ENCODE assay signal across 8 mouse cellular contexts in genomic region chr7:110237451-110237836, GRCm38 (mm10). TPM values are rescaled to one million over a fixed set of nuclear protein-coding genes. Genes with fewer than 3 reads are reported as not detected.
DNase-seq lines count a peak whose midpoint lies in the region; ATAC-seq and TF ChIP-seq lines count a peak whose summit lies in the region.

No protein-coding gene starts in this region.

- WGBS in forebrain, embryonic 10.5 days, result 50% methylated on average over 3 of the region's 3 CpGs
- WGBS in forebrain, postnatal 0 days, result 6% methylated on average over 3 of the region's 3 CpGs
- 29% methylated on average over 3 of the region's 3 CpGs for WGBS in forebrain, embryonic 12.5 days
- WGBS in limb, embryonic 14.5 days, result 38% methylated on average over 3 of the region's 3 CpGs
- 5% methylated on average over 3 of the region's 3 CpGs for WGBS in thymus, adult 2 months

- H3K36me3 ChIP-seq in forebrain, embryonic 10.5 days (replicated peaks), result 0 out of 2 replicates have a peak, but pooled peaks cover 7% of the 10 kb centered on the region
- no peaks in the 10 kb centered on the region for H3K36me3 ChIP-seq in forebrain, postnatal 0 days (ENCODE audit: insufficient read depth)
- no peaks in the 10 kb centered on the region for H3K36me3 ChIP-seq in forebrain, embryonic 12.5 days (replicated peaks)
- H3K36me3 ChIP-seq in limb, embryonic 14.5 days (ENCODE audit: control insufficient read depth, insufficient read depth, low read length), result peaks cover 6% of the 10 kb centered on the region; the same call in 1 of the 2 replicates
- H3K36me3 ChIP-seq in thymus, adult 2 months (ENCODE audit: control insufficient read depth, insufficient read depth, low read length), result no peaks in the 10 kb centered on the region

- TF ChIP-seq POLR2A in limb, embryonic 14.5 days (IDR thresholded peaks at IDR 0.05; ENCODE audit: borderline replicate concordance, extremely low read depth, insufficient read depth, insufficient read length), result no peak
- no peak for TF ChIP-seq POLR2A in thymus, adult 2 months (IDR thresholded peaks at IDR 0.05; ENCODE audit: control insufficient read depth, extremely low read depth, insufficient read depth, low read length, poor library complexity)

- H3K4me2 ChIP-seq in forebrain, postnatal 0 days (ENCODE audit: low read depth), result no peak overlapping the region
- peak overlapping the region; percentile 13 for H3K4me2 ChIP-seq in forebrain, embryonic 12.5 days
- H3K4me2 ChIP-seq in limb, embryonic 14.5 days (replicated peaks; ENCODE audit: low read depth, low read length, severe bottlenecking), result no peak overlapping the region

- no peak overlapping the region for H3K9ac ChIP-seq in forebrain, postnatal 0 days
- no peak overlapping the region for H3K9ac ChIP-seq in forebrain, embryonic 12.5 days
- no peak overlapping the region for H3K9ac ChIP-seq in limb, embryonic 14.5 days (ENCODE audit: low read depth, low read length, severe bottlenecking)

- H3K27ac ChIP-seq in forebrain, embryonic 10.5 days, result peak overlapping the region; percentile 32; the same call in 1 of the 2 replicates
- no peak overlapping the region for H3K27ac ChIP-seq in forebrain, postnatal 0 days (ENCODE audit: low read depth, low read length)
- H3K27ac ChIP-seq in forebrain, embryonic 12.5 days, result peak overlapping the region; percentile 60
- H3K27ac ChIP-seq in limb, embryonic 14.5 days (replicated peaks; ENCODE audit: low read depth, low read length), result 0 out of 2 replicates have a peak overlapping the region, but pooled peaks have one; percentile 43
- no peak overlapping the region for H3K27ac ChIP-seq in thymus, adult 2 months (ENCODE audit: control insufficient read depth, insufficient read depth, low read length)

- no peaks in the 10 kb centered on the region for H3K27me3 ChIP-seq in forebrain, embryonic 10.5 days (ENCODE audit: poor library complexity, severe bottlenecking)
- H3K27me3 ChIP-seq in forebrain, postnatal 0 days (ENCODE audit: insufficient read depth, low read length), result no peaks in the 10 kb centered on the region
- H3K27me3 ChIP-seq in forebrain, embryonic 12.5 days, result no peaks in the 10 kb centered on the region
- no peaks in the 10 kb centered on the region for H3K27me3 ChIP-seq in limb, embryonic 14.5 days (ENCODE audit: control insufficient read depth, insufficient read depth, low read length)
- H3K27me3 ChIP-seq in thymus, adult 2 months (ENCODE audit: control insufficient read depth, insufficient read depth, low read length), result no peaks in the 10 kb centered on the region

- ATAC-seq in forebrain, postnatal 0 days, result no peak
- ATAC-seq in forebrain, embryonic 12.5 days (ENCODE audit: low FRiP score), result no peak
- no peak for ATAC-seq in limb, embryonic 14.5 days (ENCODE audit: low FRiP score, low read depth)

- no peak for TF ChIP-seq CTCF in forebrain, postnatal 0 days (IDR thresholded peaks at IDR 0.05; ENCODE audit: low read depth)
- TF ChIP-seq CTCF in thymus, adult 2 months (IDR thresholded peaks at IDR 0.05; ENCODE audit: borderline replicate concordance, control insufficient read depth, extremely low read depth, insufficient read depth, low read length, poor library complexity), result no peak

- H3K9me3 ChIP-seq in forebrain, embryonic 10.5 days, result no peaks in the 10 kb centered on the region
- no peaks in the 10 kb centered on the region for H3K9me3 ChIP-seq in forebrain, postnatal 0 days (ENCODE audit: low read length)
- no peaks in the 10 kb centered on the region for H3K9me3 ChIP-seq in forebrain, embryonic 12.5 days
- H3K9me3 ChIP-seq in limb, embryonic 14.5 days (ENCODE audit: control insufficient read depth, low read length), result no peaks in the 10 kb centered on the region

- H3K4me1 ChIP-seq in forebrain, embryonic 10.5 days, result peaks cover 28% of the 10 kb centered on the region
- H3K4me1 ChIP-seq in forebrain, postnatal 0 days (ENCODE audit: insufficient read depth), result no peaks in the 10 kb centered on the region
- H3K4me1 ChIP-seq in forebrain, embryonic 12.5 days, result peaks cover 12% of the 10 kb centered on the region
- peaks cover 10% of the 10 kb centered on the region for H3K4me1 ChIP-seq in limb, embryonic 14.5 days (ENCODE audit: control insufficient read depth, insufficient read depth, low read length)
- H3K4me1 ChIP-seq in thymus, adult 2 months (replicated peaks; ENCODE audit: control insufficient read depth, insufficient read depth, low read length), result peaks cover 5% of the 10 kb centered on the region

- no peak overlapping the region for H3K4me3 ChIP-seq in forebrain, embryonic 10.5 days
- H3K4me3 ChIP-seq in forebrain, postnatal 0 days (ENCODE audit: low read depth, low read length), result no peak overlapping the region
- H3K4me3 ChIP-seq in forebrain, embryonic 12.5 days (replicated peaks), result no peak overlapping the region
- H3K4me3 ChIP-seq in limb, embryonic 14.5 days (replicated peaks; ENCODE audit: low read length), result no peak overlapping the region
- no peak overlapping the region for H3K4me3 ChIP-seq in thymus, adult 2 months (ENCODE audit: control insufficient read depth, insufficient read depth, low read length)

- no peak for DNase-seq in forebrain, embryonic 10.5 days (ENCODE audit: extremely low spot score, low spot score)
- no peak for DNase-seq in forebrain, postnatal 0 days
- peak; percentile 61 for DNase-seq in 3T3-L1 (ENCODE audit: low read depth, low spot score)
- DNase-seq in limb, embryonic 14.5 days (ENCODE audit: low spot score), result no peak
- DNase-seq in embryo, embryonic 11 days, result no peak
- DNase-seq in cerebellum, adult 11 months, result no peak
- DNase-seq in thymus, adult 2 months, result no peak

RNA-seq across cellular contexts. Expression of gene Swap70, which starts 15.9 kb away (rescaled TPM):
- 32.0 and 36.0 TPM in 2 replicates for polyA plus RNA-seq in forebrain, embryonic 10.5 days (2016; fragmentation: Nextera tagmentation; extraction: Ambion mirVana)
- total RNA-seq in forebrain, postnatal 0 days (2014; rRNA removed), result 10.1 and 12.2 TPM in 2 replicates
- polyA plus RNA-seq in forebrain, postnatal 0 days (2015; fragmentation: Nextera tagmentation; extraction: Ambion mirVana), result 5.8 and 7.1 TPM in 2 replicates
- polyA plus RNA-seq in forebrain, embryonic 12.5 days (2016; fragmentation: Nextera tagmentation; extraction: Ambion mirVana), result 22.2 and 24.0 TPM in 2 replicates
- polyA plus RNA-seq in limb, embryonic 14.5 days (2012; rRNA removed), result 25.6 and 25.8 TPM in 2 replicates
- 27.5 and 32.9 TPM in 2 replicates for polyA plus RNA-seq in limb, embryonic 14.5 days (2014; fragmentation: Nextera tagmentation; extraction: Ambion mirVana)
- polyA plus RNA-seq in thymus, adult 2 months (2012; rRNA removed), result 18.3 and 20.1 TPM in 2 replicates

Comparison
In these comparisons a context has a peak if more than half of its experiments do, and no peak if none do; other contexts are left out.
1. H3K27ac ChIP-seq: peak in forebrain, embryonic 10.5 days (single experiment), forebrain, embryonic 12.5 days (single experiment) and limb, embryonic 14.5 days (single experiment); none in forebrain, postnatal 0 days (single experiment) and thymus, adult 2 months (single experiment).